Mouse (Mus musculus): ENCODE measurements at regions not wholly inside any gene's neighbourhood (a gene's known extent, or its start where the extent isn't known, plus 50 kb on each side); places are given as distances from the start of the nearest gene placed in this dataset.

GRCm38 (mm10) chr2:46660577-46660976, 1543.4 kb upstream of the Zeb2 start:
- no peaks in the 10 kb centered on the region for H3K4me1 ChIP-seq (ENCODE audit: control insufficient read depth, insufficient read depth)
- TF ChIP-seq EP300 (IDR thresholded peaks at IDR 0.05; ENCODE audit: low read depth) = no peak
- TF ChIP-seq CTCF (IDR thresholded peaks at IDR 0.05; ENCODE audit: low read depth) = no peak
- ATAC-seq (ENCODE audit: insufficient read depth, low read depth) (no peak), DNase-seq (ENCODE audit: low spot score) (no peak)
- no peak overlapping the region for H3K27ac ChIP-seq (ENCODE audit: low read depth)
- H3K9me3 ChIP-seq (replicated peaks; ENCODE audit: control insufficient read depth, low read length) = no peaks in the 10 kb centered on the region
- no peak overlapping the region for H3K4me3 ChIP-seq (ENCODE audit: low read depth, low read length)
- no peak overlapping the region for H3K4me2 ChIP-seq (ENCODE audit: low read depth, low read length)
- H3K9ac ChIP-seq (replicated peaks; ENCODE audit: low read depth, low read length) = no peak overlapping the region
- no peaks in the 10 kb centered on the region for H3K36me3 ChIP-seq (replicated peaks; ENCODE audit: control insufficient read depth, insufficient read depth, low read length)
- H3K27me3 ChIP-seq (ENCODE audit: control insufficient read depth, insufficient read depth, low read length) = no peaks in the 10 kb centered on the region
- WGBS = 67% methylated on average over 3 of the region's 3 CpGs

GRCm38 (mm10) chr2:46655289-46655688, 1538.1 kb upstream of the Zeb2 start:
- no peak for ATAC-seq (ENCODE audit: insufficient read depth, low read depth)
- no peak for DNase-seq (ENCODE audit: low spot score)
- 88% methylated on average over 1 of the region's 1 CpGs for WGBS
- Histone ChIP-seq H3K4me1 (ENCODE audit: control insufficient read depth, insufficient read depth) (no peaks in the 10 kb centered on the region), H3K4me3 (ENCODE audit: low read depth, low read length) (no peak overlapping the region), H3K36me3 (replicated peaks; ENCODE audit: control insufficient read depth, insufficient read depth, low read length) (no peaks in the 10 kb centered on the region), H3K27ac (ENCODE audit: low read depth) (no peak overlapping the region), H3K9ac (replicated peaks; ENCODE audit: low read depth, low read length) (no peak overlapping the region), H3K27me3 (ENCODE audit: control insufficient read depth, insufficient read depth, low read length) (no peaks in the 10 kb centered on the region), H3K4me2 (ENCODE audit: low read depth, low read length) (no peak overlapping the region), H3K9me3 (replicated peaks; ENCODE audit: control insufficient read depth, low read length) (no peaks in the 10 kb centered on the region)
- no peak for TF ChIP-seq CTCF (IDR thresholded peaks at IDR 0.05; ENCODE audit: low read depth)

GRCm38 (mm10) chr2:46652616-46653015, 1535.4 kb upstream of the Zeb2 start:
- H3K4me2 ChIP-seq (ENCODE audit: low read depth, low read length) = no peak overlapping the region
- no peaks in the 10 kb centered on the region for H3K36me3 ChIP-seq (replicated peaks; ENCODE audit: control insufficient read depth, insufficient read depth, low read length)
- no peak overlapping the region for H3K27ac ChIP-seq (ENCODE audit: low read depth)
- no peak for DNase-seq (ENCODE audit: low spot score)
- 75% methylated on average over 1 of the region's 1 CpGs for WGBS
- H3K9ac ChIP-seq (replicated peaks; ENCODE audit: low read depth, low read length) = no peak overlapping the region
- TF ChIP-seq EP300 (IDR thresholded peaks at IDR 0.05; ENCODE audit: low read depth) (no peak), CTCF (IDR thresholded peaks at IDR 0.05; ENCODE audit: low read depth) (no peak)
- H3K4me3 ChIP-seq (ENCODE audit: low read depth, low read length) = no peak overlapping the region
- H3K27me3 ChIP-seq (ENCODE audit: control insufficient read depth, insufficient read depth, low read length) = no peaks in the 10 kb centered on the region
- no peaks in the 10 kb centered on the region for H3K4me1 ChIP-seq (ENCODE audit: control insufficient read depth, insufficient read depth)
- H3K9me3 ChIP-seq (replicated peaks; ENCODE audit: control insufficient read depth, low read length) = no peaks in the 10 kb centered on the region
- ATAC-seq (ENCODE audit: insufficient read depth, low read depth) = no peak

- TF ChIP-seq CTCF (IDR thresholded peaks at IDR 0.05; ENCODE audit: low read depth) (no peak), EP300 (IDR thresholded peaks at IDR 0.05; ENCODE audit: low read depth) (no peak)
- no peaks in the 10 kb centered on the region for H3K36me3 ChIP-seq (replicated peaks; ENCODE audit: control insufficient read depth, insufficient read depth, low read length)
- H3K27ac ChIP-seq (ENCODE audit: low read depth) = no peak overlapping the region
- DNase-seq (ENCODE audit: low spot score) (no peak), ATAC-seq (ENCODE audit: insufficient read depth, low read depth) (no peak)
- 28% methylated on average over 2 of the region's 2 CpGs for WGBS
- no peaks in the 10 kb centered on the region for H3K27me3 ChIP-seq (ENCODE audit: control insufficient read depth, insufficient read depth, low read length)
- H3K9me3 ChIP-seq (replicated peaks; ENCODE audit: control insufficient read depth, low read length) = no peaks in the 10 kb centered on the region
- H3K9ac ChIP-seq (replicated peaks; ENCODE audit: low read depth, low read length) = no peak overlapping the region
- no peak overlapping the region for H3K4me3 ChIP-seq (ENCODE audit: low read depth, low read length)
- no peaks in the 10 kb centered on the region for H3K4me1 ChIP-seq (ENCODE audit: control insufficient read depth, insufficient read depth)
- H3K4me2 ChIP-seq (ENCODE audit: low read depth, low read length) = no peak overlapping the region
Measured at GRCm38 (mm10) chr2:46646366-46646765, 1529.2 kb upstream of the Zeb2 start.

GRCm38 (mm10) chr2:46609217-46609616, 1492.0 kb upstream of the Zeb2 start:
- H3K9me3 ChIP-seq (replicated peaks; ENCODE audit: control insufficient read depth, low read length) = no peaks in the 10 kb centered on the region
- TF ChIP-seq EP300 (IDR thresholded peaks at IDR 0.05; ENCODE audit: low read depth) = no peak
- H3K9ac ChIP-seq (replicated peaks; ENCODE audit: low read depth, low read length) = no peak overlapping the region
- no peak overlapping the region for H3K4me3 ChIP-seq (ENCODE audit: low read depth, low read length)
- ATAC-seq (ENCODE audit: insufficient read depth, low read depth) (no peak), DNase-seq (ENCODE audit: low spot score) (no peak)
- H3K4me2 ChIP-seq (ENCODE audit: low read depth, low read length) = no peak overlapping the region
- 68% methylated on average over 2 of the region's 2 CpGs for WGBS
- H3K4me1 ChIP-seq (ENCODE audit: control insufficient read depth, insufficient read depth) = no peaks in the 10 kb centered on the region
- H3K27ac ChIP-seq (ENCODE audit: low read depth) = no peak overlapping the region
- no peaks in the 10 kb centered on the region for H3K27me3 ChIP-seq (ENCODE audit: control insufficient read depth, insufficient read depth, low read length)
- no peaks in the 10 kb centered on the region for H3K36me3 ChIP-seq (replicated peaks; ENCODE audit: control insufficient read depth, insufficient read depth, low read length)

- no peaks in the 10 kb centered on the region for H3K27me3 ChIP-seq (ENCODE audit: control insufficient read depth, insufficient read depth, low read length)
- H3K9ac ChIP-seq (replicated peaks; ENCODE audit: low read depth, low read length) = no peak overlapping the region
- no peaks in the 10 kb centered on the region for H3K4me1 ChIP-seq (ENCODE audit: control insufficient read depth, insufficient read depth)
- H3K4me3 ChIP-seq (ENCODE audit: low read depth, low read length) = no peak overlapping the region
- 28% methylated on average over 2 of the region's 2 CpGs for WGBS
- H3K27ac ChIP-seq (ENCODE audit: low read depth) = no peak overlapping the region
- no peaks in the 10 kb centered on the region for H3K36me3 ChIP-seq (replicated peaks; ENCODE audit: control insufficient read depth, insufficient read depth, low read length)
- no peak for TF ChIP-seq CTCF (IDR thresholded peaks at IDR 0.05; ENCODE audit: low read depth)
- no peak for TF ChIP-seq EP300 (IDR thresholded peaks at IDR 0.05; ENCODE audit: low read depth)
- no peak for DNase-seq (ENCODE audit: low spot score)
- H3K4me2 ChIP-seq (ENCODE audit: low read depth, low read length) = no peak overlapping the region
- ATAC-seq (ENCODE audit: insufficient read depth, low read depth) = no peak
- no peaks in the 10 kb centered on the region for H3K9me3 ChIP-seq (replicated peaks; ENCODE audit: control insufficient read depth, low read length)
Measured at GRCm38 (mm10) chr2:46581773-46582172, 1464.6 kb upstream of the Zeb2 start.
